In genomic region chr5:20153359-20154125, GRCm38 (mm10) we compare ENCODE assay signal across 14 mouse cellular contexts.
DNase-seq lines count a peak whose midpoint lies in the region; ATAC-seq and TF ChIP-seq lines count a peak whose summit lies in the region.
"Had no signal": no experiment of that assay in that cellular context is flagged by ENCODE, and none has a peak within 500 bp of the region (broad histone marks: within the 10 kb centered on the region; RNA-seq: fewer than 3 reads in every experiment).

No protein-coding gene starts in this region.

- H3K36me3 ChIP-seq in forebrain, postnatal 0 days (ENCODE audit: insufficient read depth), result no peaks in the 10 kb centered on the region
- H3K36me3 ChIP-seq in intestine, postnatal 0 days (ENCODE audit: control insufficient read depth, insufficient read depth), result no peaks in the 10 kb centered on the region
- H3K36me3 ChIP-seq: hindbrain, embryonic 15.5 days; lung, embryonic 15.5 days had no signal

- 0 out of 2 replicates have a peak, but pooled peaks cover 3% of the 10 kb centered on the region for H3K4me1 ChIP-seq in forebrain, postnatal 0 days (ENCODE audit: insufficient read depth)
- H3K4me1 ChIP-seq in intestine, postnatal 0 days (replicated peaks; ENCODE audit: control insufficient read depth, insufficient read depth, low read length), result no peaks in the 10 kb centered on the region
- H3K4me1 ChIP-seq: lung, embryonic 15.5 days had no signal

- no peak overlapping the region for H3K4me2 ChIP-seq in forebrain, postnatal 0 days (ENCODE audit: low read depth)
- no peak overlapping the region for H3K4me2 ChIP-seq in intestine, postnatal 0 days (replicated peaks; ENCODE audit: low read depth)
- H3K4me2 ChIP-seq: hindbrain, embryonic 15.5 days; lung, embryonic 15.5 days had no signal

- H3K27ac ChIP-seq in forebrain, postnatal 0 days (ENCODE audit: low read depth, low read length), result peak overlapping the region; percentile 42; the same call in 1 of the 2 replicates
- no peak overlapping the region for H3K27ac ChIP-seq in intestine, postnatal 0 days (ENCODE audit: low read depth, low read length)
- H3K27ac ChIP-seq: hindbrain, embryonic 15.5 days; lung, embryonic 15.5 days had no signal

- H3K9ac ChIP-seq in forebrain, postnatal 0 days, result no peak overlapping the region
- H3K9ac ChIP-seq in intestine, postnatal 0 days (ENCODE audit: low read depth, low read length), result no peak overlapping the region
- H3K9ac ChIP-seq: hindbrain, embryonic 15.5 days; lung, embryonic 15.5 days had no signal

- peak; percentile 60 for ATAC-seq in frontal cortex, adult (ENCODE audit: low TSS enrichment)
- peak; percentile 86 for ATAC-seq in forebrain, postnatal 0 days
- no peak for ATAC-seq in intestine, postnatal 0 days

- no peaks in the 10 kb centered on the region for H3K9me3 ChIP-seq in forebrain, postnatal 0 days (ENCODE audit: low read length)
- no peaks in the 10 kb centered on the region for H3K9me3 ChIP-seq in intestine, postnatal 0 days (ENCODE audit: control insufficient read depth)
- H3K9me3 ChIP-seq: hindbrain, embryonic 15.5 days; lung, embryonic 15.5 days had no signal

- DNase-seq in frontal cortex, postnatal 25 days (ENCODE audit: low spot score in 2 of 2), result no peak
- peak; percentile 9 for DNase-seq in retina, embryonic 14.5 days (ENCODE audit: low spot score)
- no peak for DNase-seq in retina, postnatal 1 day
- DNase-seq in forebrain, postnatal 0 days, result peak; percentile 51
- DNase-seq in urinary bladder, postnatal 10 days (ENCODE audit: low spot score), result no peak
- DNase-seq: cerebellum, postnatal 10 days; gastrocnemius, postnatal 14 days; kidney, postnatal 14 days; thymus, postnatal 25 days had no signal

- no peak for TF ChIP-seq CTCF in forebrain, postnatal 0 days (IDR thresholded peaks at IDR 0.05; ENCODE audit: low read depth)
- TF ChIP-seq CTCF in intestine, postnatal 0 days (IDR thresholded peaks at IDR 0.05; ENCODE audit: low read depth), result no peak

- H3K4me3 ChIP-seq in forebrain, postnatal 0 days (ENCODE audit: low read depth, low read length), result no peak overlapping the region
- H3K4me3 ChIP-seq in intestine, postnatal 0 days (ENCODE audit: low read depth, low read length), result no peak overlapping the region
- H3K4me3 ChIP-seq: erythroblast, embryonic 14.5 days; hindbrain, embryonic 15.5 days; lung, embryonic 15.5 days had no signal

- no peaks in the 10 kb centered on the region for H3K27me3 ChIP-seq in forebrain, postnatal 0 days (ENCODE audit: insufficient read depth, low read length)
- no peaks in the 10 kb centered on the region for H3K27me3 ChIP-seq in intestine, postnatal 0 days (replicated peaks; ENCODE audit: control insufficient read depth, insufficient read depth, low read length)
- H3K27me3 ChIP-seq: hindbrain, embryonic 15.5 days; lung, embryonic 15.5 days had no signal

- whole genome bisulfite sequencing in forebrain, postnatal 0 days, result 16% methylated on average over 3 of the region's 3 CpGs
- WGBS in intestine, postnatal 0 days, result 39% methylated on average over 3 of the region's 3 CpGs

Comparison
In these comparisons a context has a peak if more than half of its experiments do, and no peak if none do; other contexts are left out.
1. DNase-seq: peak in retina, embryonic 14.5 days (single experiment) and forebrain, postnatal 0 days (single experiment); none in frontal cortex, postnatal 25 days (0 of 2), retina, postnatal 1 day (single experiment) and urinary bladder, postnatal 10 days (single experiment).